Mouse (Mus musculus) retina, adult 2 months (tissue): ENCODE data around the gene Cldn5.

ENCODE experiments used
- DNase-seq: peaks from one replicate; pipeline ENCODE4 v3.0.0-alpha.2; 2012; ENCODE audit warnings: low read depth, low spot score

Gene Cldn5

GRCm38 (mm10) chr16:18776556-18777100 lies at the start of gene Cldn5:
TSS of gene Cldn5 (plus strand) at chr16:18776847.
- no peak for DNase-seq

GRCm38 (mm10) chr16:18727536-18728499 lies 48.8 kb upstream of the Cldn5 start:
- no peak for DNase-seq

- DNase-seq: no peak
Observed at GRCm38 (mm10) chr16:18729185-18729584, 47.5 kb upstream of the Cldn5 start.

- no peak for DNase-seq
Observed at GRCm38 (mm10) chr16:18730640-18731039, 46.0 kb upstream of the Cldn5 start.

- DNase-seq: no peak
Observed at GRCm38 (mm10) chr16:18733100-18733956, 43.3 kb upstream of the Cldn5 start.

GRCm38 (mm10) chr16:18738303-18738702 lies 38.3 kb upstream of the Cldn5 start:
- no peak for DNase-seq

GRCm38 (mm10) chr16:18746268-18747122 lies 30.2 kb upstream of the Cldn5 start:
- no peak for DNase-seq

- no peak for DNase-seq
Observed at GRCm38 (mm10) chr16:18751101-18751500, 25.5 kb upstream of the Cldn5 start.

GRCm38 (mm10) chr16:18751885-18752499 lies 24.7 kb upstream of the Cldn5 start:
- DNase-seq: no peak

- DNase-seq: no peak
Observed at GRCm38 (mm10) chr16:18761734-18762133, 14.9 kb upstream of the Cldn5 start.

- no peak for DNase-seq
Observed at GRCm38 (mm10) chr16:18762960-18763359, 13.7 kb upstream of the Cldn5 start.

GRCm38 (mm10) chr16:18766390-18766789 lies 10.3 kb upstream of the Cldn5 start:
- no peak for DNase-seq

- no peak for DNase-seq
Observed at GRCm38 (mm10) chr16:18769501-18769900, 7.1 kb upstream of the Cldn5 start.

GRCm38 (mm10) chr16:18773936-18774335 lies 2.7 kb upstream of the Cldn5 start:
- DNase-seq: no peak

- DNase-seq: no peak
Observed at GRCm38 (mm10) chr16:18775621-18776555, 759 bp upstream of the Cldn5 start.

GRCm38 (mm10) chr16:18777101-18778080 lies 744 bp downstream of the Cldn5 start:
- no peak for DNase-seq

- no peak for DNase-seq
Observed at GRCm38 (mm10) chr16:18778461-18778860, 1.8 kb downstream of the Cldn5 start.

- DNase-seq: no peak
Observed at GRCm38 (mm10) chr16:18781810-18782209, 5.2 kb downstream of the Cldn5 start.
